Mouse (Mus musculus): ENCODE results near the gene Tmem110. TPM values are rescaled to one million over a fixed set of nuclear protein-coding genes. Genes with fewer than 3 reads are reported as not detected.

Gene Tmem110
- 30.4 and 32.4 TPM in 2 replicates for polyA plus RNA-seq (2015; fragmentation: Nextera tagmentation; extraction: Ambion mirVana)

DNA sequence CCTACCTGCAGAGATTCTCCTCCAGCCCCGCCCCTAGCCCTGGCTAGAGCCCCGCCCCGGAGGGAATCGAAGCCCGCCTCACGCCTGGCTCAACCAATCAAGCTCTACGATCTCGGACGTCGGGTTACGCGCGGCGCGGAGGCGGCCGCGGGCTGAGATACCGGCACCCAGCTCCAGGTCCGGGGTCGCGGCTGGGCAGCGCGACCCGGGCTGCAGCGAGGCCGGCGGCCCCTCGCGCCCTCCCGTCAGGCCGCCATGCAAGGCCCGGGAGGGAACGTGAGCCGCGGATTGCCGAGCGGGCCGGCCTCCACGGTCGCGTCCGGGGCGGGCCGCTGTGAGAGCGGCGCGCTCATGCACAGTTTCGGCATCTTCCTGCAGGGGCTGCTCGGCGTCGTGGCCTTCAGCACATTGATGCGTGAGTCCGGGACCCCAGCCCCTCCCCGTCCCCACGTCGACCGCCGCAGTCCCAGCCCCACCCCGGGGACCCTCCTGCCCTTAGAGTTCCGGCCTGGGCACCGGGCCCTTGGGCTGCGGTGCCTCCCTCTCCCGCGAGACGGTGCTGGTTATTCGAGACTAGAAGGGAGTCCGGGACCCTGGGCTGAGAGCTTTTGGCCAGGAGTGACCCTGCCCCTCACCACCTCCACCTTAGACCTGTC lies at the start of gene Tmem110:
Gene Tmem110 (plus strand): TSS at position 115 of the 656 bp plus-strand sequence.
- Histone ChIP-seq H3K36me3 (no peaks in the 10 kb centered on the region), H3K9ac (peak within 1 kb of the TSS; percentile 89), H3K27ac (peak within 1 kb of the TSS; percentile 80), H3K4me1 (peaks cover 45% of the 10 kb centered on the region), H3K4me2 (replicated peaks) (peak within 1 kb of the TSS; percentile 90), H3K9me3 (no peaks in the 10 kb centered on the region), H3K27me3 (no peaks in the 10 kb centered on the region), H3K4me3 (peak within 1 kb of the TSS; percentile 83)
- under 1% methylated on average over 68 of the region's 68 CpGs for WGBS
- ATAC-seq (ENCODE audit: low FRiP score, low read depth), result peak; percentile 92

DNA sequence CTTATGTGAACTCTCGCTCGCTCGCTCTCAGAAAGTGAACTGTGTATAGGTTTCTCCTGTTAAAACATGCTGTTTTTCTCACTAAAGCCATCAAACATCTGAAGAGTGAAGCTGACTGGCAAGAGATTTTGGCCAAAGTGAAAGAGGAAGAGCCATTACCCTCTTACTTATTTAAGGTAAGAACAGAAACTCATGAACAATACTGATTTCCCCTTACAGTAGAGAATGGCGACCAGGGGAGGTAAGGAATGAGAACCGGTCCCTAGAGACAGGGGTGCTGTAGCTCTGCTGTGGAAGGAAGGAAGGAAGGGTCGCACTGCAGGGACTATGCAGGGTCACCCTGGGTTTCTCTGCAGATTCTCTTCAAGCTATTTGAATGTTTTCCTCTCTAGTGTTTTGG lies 40.8 kb upstream of the Tmem110 start:
- no peak for ATAC-seq (ENCODE audit: low FRiP score, low read depth)
- Histone ChIP-seq H3K9me3 (no peaks in the 10 kb centered on the region), H3K4me2 (replicated peaks) (no peak overlapping the region), H3K27ac (no peak overlapping the region), H3K27me3 (no peaks in the 10 kb centered on the region), H3K4me3 (no peak overlapping the region), H3K36me3 (peaks cover 45% of the 10 kb centered on the region), H3K9ac (no peak overlapping the region), H3K4me1 (no peaks in the 10 kb centered on the region)
- WGBS, result 92% methylated on average over 6 of the region's 6 CpGs

DNA sequence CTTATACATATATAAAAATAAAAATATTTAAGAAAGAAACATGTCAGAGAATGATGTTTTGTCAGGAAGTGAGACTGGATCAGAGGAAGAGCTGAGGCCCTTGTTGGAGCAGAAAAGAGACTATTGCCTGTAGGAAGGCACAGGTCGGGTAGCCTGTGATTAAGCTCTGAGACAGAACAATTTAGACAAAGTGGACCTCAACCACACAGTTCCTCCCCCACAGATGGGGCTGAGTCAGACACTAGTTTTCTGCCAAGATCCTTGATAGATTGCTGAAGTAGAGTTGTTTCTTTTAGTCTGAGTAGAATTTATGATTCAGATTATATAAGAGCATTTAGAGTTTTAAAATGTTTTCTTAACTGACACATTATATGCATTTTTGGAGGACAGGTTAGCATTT lies 35.9 kb upstream of the Tmem110 start:
- Histone ChIP-seq H3K4me1 (no peaks in the 10 kb centered on the region), H3K27me3 (no peaks in the 10 kb centered on the region), H3K4me3 (no peak overlapping the region), H3K4me2 (replicated peaks) (no peak overlapping the region), H3K9me3 (no peaks in the 10 kb centered on the region), H3K27ac (no peak overlapping the region), H3K36me3 (peaks cover 57% of the 10 kb centered on the region), H3K9ac (no peak overlapping the region)
- WGBS, result 52% methylated on average over 1 of the region's 1 CpGs
- no peak for ATAC-seq (ENCODE audit: low FRiP score, low read depth)

DNA sequence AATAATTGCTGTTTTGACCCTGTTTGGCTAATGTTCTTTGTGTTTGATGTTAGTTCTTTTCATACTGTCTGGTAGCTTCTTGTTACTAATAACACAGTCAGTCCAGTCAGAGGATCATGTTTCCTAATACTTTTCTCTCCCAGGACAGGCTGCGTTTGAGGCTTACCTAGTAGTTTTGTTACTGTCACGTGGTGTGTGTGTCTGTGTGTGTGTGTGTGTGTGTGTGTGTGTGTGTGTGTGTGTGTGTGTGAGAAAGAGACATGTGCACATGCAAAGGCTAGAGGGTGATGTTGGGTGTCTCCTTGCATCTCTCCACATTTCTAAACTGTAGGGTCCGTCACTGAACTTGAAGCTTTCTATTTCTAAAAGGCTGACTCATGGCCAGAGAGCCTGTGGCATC lies 32.5 kb upstream of the Tmem110 start:
- Histone ChIP-seq H3K4me2 (replicated peaks) (no peak overlapping the region), H3K27me3 (no peaks in the 10 kb centered on the region), H3K9ac (no peak overlapping the region), H3K27ac (no peak overlapping the region), H3K36me3 (peaks cover 45% of the 10 kb centered on the region), H3K4me3 (no peak overlapping the region), H3K4me1 (no peaks in the 10 kb centered on the region), H3K9me3 (no peaks in the 10 kb centered on the region)
- 71% methylated on average over 3 of the region's 3 CpGs for WGBS
- ATAC-seq (ENCODE audit: low FRiP score, low read depth), result no peak

DNA sequence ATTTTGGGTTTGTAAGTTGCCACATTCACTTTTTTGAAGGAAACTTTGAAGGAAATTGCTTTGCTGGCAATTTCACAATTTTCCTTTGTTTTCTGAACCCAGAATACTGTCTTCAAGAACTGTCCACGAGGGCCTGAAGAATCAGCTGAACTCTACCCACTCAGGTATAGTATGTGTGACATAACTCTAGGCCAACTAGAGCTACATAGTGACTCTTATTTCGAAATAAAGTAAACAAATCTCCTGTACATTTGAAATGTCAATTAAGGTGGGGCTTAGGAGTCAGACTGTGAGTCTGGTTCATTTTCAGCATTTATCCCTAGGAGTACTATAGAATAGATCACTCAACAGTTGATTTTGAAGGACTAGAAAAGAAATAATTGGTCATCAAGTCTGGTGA lies 23.6 kb upstream of the Tmem110 start:
- H3K9me3 ChIP-seq, result no peaks in the 10 kb centered on the region
- H3K4me2 ChIP-seq (replicated peaks), result no peak overlapping the region
- 92% methylated on average over 2 of the region's 2 CpGs for WGBS
- no peak overlapping the region for H3K4me3 ChIP-seq
- H3K27ac ChIP-seq, result no peak overlapping the region
- H3K27me3 ChIP-seq, result no peaks in the 10 kb centered on the region
- H3K4me1 ChIP-seq, result no peaks in the 10 kb centered on the region
- no peak overlapping the region for H3K9ac ChIP-seq
- ATAC-seq (ENCODE audit: low FRiP score, low read depth), result no peak
- peaks cover 34% of the 10 kb centered on the region for H3K36me3 ChIP-seq

DNA sequence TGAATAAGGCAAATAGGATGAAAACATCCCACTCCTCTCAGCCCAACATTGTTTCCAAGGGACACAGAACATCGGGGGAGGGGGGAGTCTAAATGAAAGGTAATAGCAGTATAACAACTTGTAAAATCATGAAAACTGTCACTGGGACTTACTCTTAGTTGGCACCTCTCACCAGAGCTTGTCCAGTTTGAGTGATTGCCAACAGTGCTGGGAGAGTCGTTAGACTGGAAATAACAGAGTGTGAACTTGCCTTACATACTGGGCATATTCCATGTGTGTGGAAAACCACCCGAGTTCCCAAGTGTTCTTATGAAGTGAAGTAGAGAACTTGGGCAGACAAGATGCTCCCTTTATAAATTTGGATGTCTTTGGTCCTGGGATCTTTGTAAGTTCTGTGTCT lies 4.3 kb upstream of the Tmem110 start:
- H3K4me2 ChIP-seq (replicated peaks), result no peak overlapping the region
- peaks cover 16% of the 10 kb centered on the region for H3K4me1 ChIP-seq
- H3K4me3 ChIP-seq, result no peak overlapping the region
- ATAC-seq (ENCODE audit: low FRiP score, low read depth), result no peak
- H3K36me3 ChIP-seq, result peaks cover 32% of the 10 kb centered on the region
- WGBS, result 78% methylated on average over 3 of the region's 3 CpGs
- H3K9ac ChIP-seq, result no peak overlapping the region
- no peak overlapping the region for H3K27ac ChIP-seq
- H3K27me3 ChIP-seq, result no peaks in the 10 kb centered on the region
- no peaks in the 10 kb centered on the region for H3K9me3 ChIP-seq

DNA sequence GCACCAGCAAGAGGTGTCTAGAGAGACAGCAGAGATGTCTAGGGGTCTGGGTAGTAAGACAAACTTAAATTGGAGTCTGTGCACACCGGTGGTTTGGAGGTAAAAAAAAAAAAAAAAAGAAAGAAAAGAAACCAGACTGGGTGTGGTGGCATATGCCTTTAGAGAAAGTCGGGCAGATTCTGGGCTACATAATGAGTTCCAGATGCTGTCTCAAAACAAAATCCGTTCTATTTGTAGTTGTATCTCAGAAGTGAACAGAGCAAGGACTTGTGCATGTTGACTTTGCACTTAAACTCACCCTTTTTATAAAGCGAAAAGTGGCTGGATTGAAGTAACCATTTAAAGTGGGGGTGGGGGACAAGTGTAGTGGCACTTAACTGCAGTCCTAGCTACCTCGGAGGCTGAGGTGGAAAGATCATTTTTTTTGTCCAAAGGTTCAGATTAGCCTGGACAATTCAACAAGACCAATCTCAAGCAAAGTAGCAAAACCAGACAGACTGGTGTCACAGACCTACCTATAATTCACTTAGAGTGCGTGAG lies 864 bp upstream of the Tmem110 start:
- 23% methylated on average over 6 of the region's 6 CpGs for WGBS
- Histone ChIP-seq H3K9ac (no peak overlapping the region), H3K27me3 (no peaks in the 10 kb centered on the region), H3K4me2 (replicated peaks) (0 out of 2 replicates have a peak overlapping the region, but pooled peaks have one; percentile 90), H3K36me3 (peaks cover 9% of the 10 kb centered on the region), H3K4me3 (no peak overlapping the region), H3K27ac (no peak overlapping the region), H3K9me3 (no peaks in the 10 kb centered on the region), H3K4me1 (peaks cover 45% of the 10 kb centered on the region)
- ATAC-seq (ENCODE audit: low FRiP score, low read depth), result no peak

DNA sequence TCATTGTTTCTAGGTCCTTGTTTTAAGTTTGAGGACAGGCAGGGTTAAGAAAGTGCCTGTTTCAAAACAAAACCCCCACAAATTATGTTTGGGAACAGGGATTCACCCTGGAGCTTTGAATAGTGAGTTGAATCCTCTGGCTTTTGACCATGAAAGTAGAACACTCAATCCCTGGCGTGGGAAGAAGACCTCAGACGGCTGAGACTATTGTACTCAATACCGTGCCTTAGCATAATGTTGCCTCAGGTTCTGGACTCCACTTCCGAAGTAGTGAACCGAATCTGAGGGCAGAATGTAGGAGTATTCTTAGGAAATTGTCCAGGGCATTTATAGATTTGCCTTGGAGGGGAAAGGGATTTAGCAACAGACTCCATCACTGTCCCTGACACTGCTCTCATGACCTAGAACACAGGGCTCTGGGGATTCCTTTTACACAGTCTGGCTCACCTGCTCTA lies 342 bp upstream of the Tmem110 start:
- Histone ChIP-seq H3K4me2 (replicated peaks) (peak overlapping the region; percentile 90), H3K4me3 (peak overlapping the region; percentile 83), H3K4me1 (peaks cover 45% of the 10 kb centered on the region), H3K27ac (peak overlapping the region; percentile 80; the same call in 1 of the 2 replicates), H3K36me3 (peaks cover 4% of the 10 kb centered on the region; the same call in 1 of the 2 replicates), H3K9me3 (no peaks in the 10 kb centered on the region), H3K9ac (no peak overlapping the region; the same call in 1 of the 2 replicates), H3K27me3 (no peaks in the 10 kb centered on the region)
- WGBS, result 40% methylated on average over 5 of the region's 5 CpGs
- ATAC-seq (ENCODE audit: low FRiP score, low read depth), result no peak

DNA sequence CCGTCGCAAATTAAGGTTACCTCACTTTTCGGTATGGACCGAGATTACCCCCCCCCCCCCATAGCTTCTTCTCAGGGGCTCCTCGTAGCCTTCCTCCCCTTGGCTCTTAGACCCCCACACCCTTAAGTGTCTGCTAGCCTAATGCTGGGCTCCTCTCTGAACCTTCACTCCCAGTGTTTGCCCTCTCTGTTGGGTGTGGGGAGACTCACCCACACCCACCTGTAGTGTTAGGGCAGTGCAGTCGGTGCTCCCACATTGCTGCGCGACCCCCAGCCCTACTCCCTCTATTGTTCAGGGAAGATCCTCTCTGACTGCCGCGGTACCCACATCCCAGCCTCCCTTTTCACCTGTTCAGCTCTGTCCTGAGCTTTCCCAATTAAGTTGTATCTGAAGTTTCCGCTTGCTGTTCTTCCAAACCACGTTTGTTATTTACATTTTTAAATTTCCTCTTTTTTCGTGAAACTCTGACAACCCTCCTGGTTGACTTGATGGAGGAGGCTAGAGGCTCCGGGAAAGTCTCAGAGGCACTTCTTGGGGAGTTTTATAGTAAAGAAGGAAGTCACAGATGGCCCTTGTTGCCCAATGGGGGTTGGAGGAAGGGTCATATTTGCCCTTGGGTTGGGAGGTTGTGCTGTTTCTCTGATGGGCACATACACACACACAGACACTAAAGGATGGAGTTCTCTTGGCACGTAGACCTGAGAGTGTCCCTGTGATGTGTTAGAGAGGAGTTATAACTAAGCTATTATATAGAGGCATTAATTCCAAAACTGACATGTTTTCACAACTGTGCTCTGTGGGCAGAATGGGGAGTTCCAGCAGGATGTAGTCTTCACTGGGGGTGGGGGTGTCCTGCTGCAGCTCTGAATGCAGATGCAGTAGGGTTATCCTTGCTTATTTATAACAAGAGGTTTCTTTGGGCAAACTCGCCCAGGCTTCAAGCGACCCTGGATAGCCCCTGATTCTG lies 1.1 kb downstream of the Tmem110 start:
- WGBS, result 20% methylated on average over 17 of the region's 17 CpGs
- no peak overlapping the region; the same call in 1 of the 2 replicates for H3K27ac ChIP-seq

DNA sequence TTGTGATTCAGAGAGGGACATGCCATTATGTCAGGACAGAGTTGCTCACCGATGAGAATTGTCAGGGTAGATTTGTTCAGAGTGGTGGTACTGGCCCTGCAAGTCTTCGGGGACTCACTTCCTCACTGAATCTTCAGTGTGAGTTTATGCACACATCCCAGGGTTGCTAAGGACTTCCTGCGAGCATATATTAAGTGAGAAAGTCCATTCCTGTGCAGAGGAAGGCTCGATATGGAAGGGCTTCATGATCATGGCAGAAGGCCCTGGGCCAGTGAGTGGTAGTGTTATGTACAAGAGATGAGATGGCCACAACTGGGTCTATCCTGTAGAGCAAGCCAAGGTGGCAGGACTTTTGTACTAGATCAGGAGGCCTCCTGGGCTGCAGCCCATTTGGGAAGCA lies 2.1 kb downstream of the Tmem110 start:
- Histone ChIP-seq H3K36me3 (no peaks in the 10 kb centered on the region), H3K4me2 (replicated peaks) (peak overlapping the region; percentile 90)
- 80% methylated on average over 4 of the region's 4 CpGs for WGBS

More for the DNA sequence above, 1.1 kb downstream of the Tmem110 start:
- ATAC-seq (ENCODE audit: low FRiP score, low read depth), result peak; percentile 30
- Histone ChIP-seq H3K4me3 (peak overlapping the region; percentile 83), H3K36me3 (no peaks in the 10 kb centered on the region), H3K4me1 (peaks cover 45% of the 10 kb centered on the region), H3K9me3 (no peaks in the 10 kb centered on the region), H3K9ac (peak overlapping the region; percentile 89), H3K4me2 (replicated peaks) (peak overlapping the region; percentile 90), H3K27me3 (no peaks in the 10 kb centered on the region)

DNA sequence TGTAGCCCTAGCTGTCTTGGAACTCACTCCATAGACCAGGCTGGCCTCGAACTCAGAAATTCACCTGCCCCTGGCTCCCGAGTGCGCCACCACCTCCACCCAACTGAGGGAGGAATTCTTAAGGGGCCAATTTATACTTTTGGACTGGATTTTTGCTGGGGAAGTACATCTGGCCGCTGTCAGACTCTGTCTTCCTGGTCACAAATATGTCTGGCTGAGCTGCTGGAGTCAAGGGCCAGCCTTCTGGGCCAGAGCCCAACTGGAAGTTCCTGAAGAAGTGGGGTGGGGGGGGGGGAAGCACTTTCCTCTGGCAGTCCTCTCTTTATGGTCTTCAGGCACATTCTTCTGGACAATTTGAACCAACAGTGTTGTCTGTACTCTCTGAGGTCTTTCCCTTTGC lies 2.7 kb downstream of the Tmem110 start:
- no peak overlapping the region for H3K9ac ChIP-seq
- H3K27ac ChIP-seq, result no peak overlapping the region
- no peaks in the 10 kb centered on the region for H3K27me3 ChIP-seq
- H3K4me1 ChIP-seq, result peaks cover 45% of the 10 kb centered on the region
- no peak overlapping the region for H3K4me3 ChIP-seq
- H3K4me2 ChIP-seq (replicated peaks), result no peak overlapping the region
- 83% methylated on average over 4 of the region's 4 CpGs for whole genome bisulfite sequencing
- no peak for ATAC-seq (ENCODE audit: low FRiP score, low read depth)
- no peaks in the 10 kb centered on the region for H3K36me3 ChIP-seq
- H3K9me3 ChIP-seq, result no peaks in the 10 kb centered on the region

More for the DNA sequence above, 2.1 kb downstream of the Tmem110 start:
- H3K4me1 ChIP-seq, result peaks cover 45% of the 10 kb centered on the region
- no peak overlapping the region for H3K27ac ChIP-seq
- no peaks in the 10 kb centered on the region for H3K9me3 ChIP-seq
- no peak overlapping the region for H3K9ac ChIP-seq
- ATAC-seq (ENCODE audit: low FRiP score, low read depth), result no peak
- no peak overlapping the region for H3K4me3 ChIP-seq
- no peaks in the 10 kb centered on the region for H3K27me3 ChIP-seq
